Mouse (Mus musculus) forebrain, embryonic 15.5 days (tissue): ENCODE measurements at regions not wholly inside any gene's neighbourhood (a gene's known extent, or its start where the extent isn't known, plus 50 kb on each side); places are given as distances from the start of the nearest gene placed in this dataset.

ENCODE experiments used
- ATAC-seq: fragments of 200-750 bp; cut with Nextera tagmentation; replicated peaks from 2 replicates; pipeline ENCODE4 v1.8.0; 2017; ENCODE audit warnings: mild to moderate bottlenecking, moderate TSS enrichment, moderate library complexity
- H3K27ac ChIP-seq: fragments of 300-500 bp; sonication (generic); replicated peaks from 2 replicates; pipeline ENCODE4 v1.5.1; 2015; ENCODE audit warnings: mild to moderate bottlenecking, inconsistent platforms
- H3K27me3 ChIP-seq: fragments of 300-500 bp; sonication (generic); 2 replicates; pipeline ENCODE4 v1.6.1; 2015; ENCODE audit warnings: inconsistent platforms
- H3K36me3 ChIP-seq: fragments of 300-500 bp; sonication (generic); 2 replicates; pipeline ENCODE4 v1.6.1; 2015; ENCODE audit warnings: mild to moderate bottlenecking, inconsistent platforms
- H3K4me1 ChIP-seq: fragments of 300-500 bp; sonication (generic); 2 replicates; pipeline ENCODE4 v1.6.1; 2015; ENCODE audit warnings: inconsistent platforms
- H3K4me2 ChIP-seq: fragments of 300-500 bp; sonication (generic); replicated peaks from 2 replicates; pipeline ENCODE4 v1.6.1; 2015; ENCODE audit warnings: mild to moderate bottlenecking, inconsistent platforms
- H3K4me3 ChIP-seq: fragments of 300-500 bp; sonication (generic); 2 replicates; pipeline ENCODE4 v1.5.1; 2015; ENCODE audit warnings: mild to moderate bottlenecking, inconsistent platforms
- H3K9ac ChIP-seq: fragments of 300-500 bp; sonication (generic); replicated peaks from 2 replicates; pipeline ENCODE4 v1.6.1; 2015; ENCODE audit warnings: mild to moderate bottlenecking, inconsistent platforms
- H3K9me3 ChIP-seq: fragments of 300-500 bp; sonication (generic); 2 replicates; pipeline ENCODE4 v1.6.1; 2016; ENCODE audit warnings: inconsistent platforms
- whole genome bisulfite sequencing: fragments of 180-500 bp; shearing (Covaris S2); methylation state at CpG from one replicate; pipeline ENCODE4 v1.1.7; 2015; ENCODE audit warnings: mixed read lengths; 5-methylcytosine and 5-hydroxymethylcytosine counted together

DNA sequence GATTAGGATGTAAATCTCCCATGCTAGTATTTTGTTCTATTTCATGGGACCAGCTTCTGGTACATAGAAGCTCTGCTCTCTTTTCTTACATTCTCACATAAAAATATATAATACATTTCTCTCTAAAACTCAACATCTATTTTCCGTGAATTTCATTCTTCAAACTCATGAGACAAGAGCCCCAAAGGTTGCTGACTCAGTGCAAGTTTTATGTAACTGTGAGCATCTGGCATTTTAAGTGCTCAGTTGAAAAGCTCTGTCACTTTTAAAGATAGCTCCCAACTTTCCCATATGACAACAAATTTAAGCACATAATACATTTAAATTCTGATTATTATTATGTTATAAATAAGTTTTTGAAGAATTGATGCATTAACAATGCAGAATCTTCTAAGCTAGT is 268.5 kb downstream of the AW209491 start:
- H3K4me1 ChIP-seq, result no peaks in the 10 kb centered on the region
- no peak overlapping the region for H3K4me2 ChIP-seq
- H3K27me3 ChIP-seq, result no peaks in the 10 kb centered on the region
- H3K36me3 ChIP-seq, result no peaks in the 10 kb centered on the region
- no peak overlapping the region for H3K27ac ChIP-seq
- no peak overlapping the region for H3K9ac ChIP-seq
- WGBS, result 88% methylated on average over 1 of the region's 1 CpGs
- H3K9me3 ChIP-seq, result no peaks in the 10 kb centered on the region
- no peak overlapping the region for H3K4me3 ChIP-seq
- ATAC-seq, result no peak

DNA sequence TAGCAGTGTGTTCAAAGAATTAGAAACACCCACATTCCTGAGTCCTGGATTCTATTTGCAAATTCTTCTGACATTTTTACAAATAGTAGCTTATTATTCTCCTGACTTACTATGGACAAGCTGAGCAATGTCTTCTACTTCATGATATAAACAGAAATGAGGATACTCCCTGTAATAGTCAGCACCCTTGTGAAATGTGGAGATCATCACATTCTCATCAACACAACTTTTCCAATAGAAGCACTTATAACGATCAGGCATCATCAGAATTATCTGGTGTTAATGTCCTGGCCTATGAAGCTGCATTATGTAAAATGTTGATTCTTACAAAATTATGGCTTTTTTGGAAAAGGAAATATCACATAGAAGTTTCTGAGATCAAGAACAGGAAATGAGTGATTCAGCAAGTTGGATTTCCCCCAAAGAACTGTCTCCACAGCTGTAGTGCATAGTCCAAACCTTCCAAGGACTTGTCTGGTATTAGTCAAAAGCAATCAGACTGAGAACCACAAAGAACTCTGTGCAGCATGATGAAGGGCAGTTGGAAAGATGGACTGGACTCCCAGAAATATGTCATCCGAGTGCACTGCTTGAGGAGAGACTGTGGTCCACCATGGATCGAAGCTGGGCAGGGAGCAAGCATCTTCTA is 300.3 kb downstream of the AW209491 start:
- 93% methylated on average over 3 of the region's 3 CpGs for WGBS
- H3K9me3 ChIP-seq, result no peaks in the 10 kb centered on the region
- no peak overlapping the region for H3K4me3 ChIP-seq
- H3K9ac ChIP-seq, result no peak overlapping the region
- no peaks in the 10 kb centered on the region for H3K36me3 ChIP-seq
- no peaks in the 10 kb centered on the region for H3K4me1 ChIP-seq
- no peak overlapping the region for H3K4me2 ChIP-seq
- no peak for ATAC-seq
- no peak overlapping the region for H3K27ac ChIP-seq
- no peaks in the 10 kb centered on the region for H3K27me3 ChIP-seq

DNA sequence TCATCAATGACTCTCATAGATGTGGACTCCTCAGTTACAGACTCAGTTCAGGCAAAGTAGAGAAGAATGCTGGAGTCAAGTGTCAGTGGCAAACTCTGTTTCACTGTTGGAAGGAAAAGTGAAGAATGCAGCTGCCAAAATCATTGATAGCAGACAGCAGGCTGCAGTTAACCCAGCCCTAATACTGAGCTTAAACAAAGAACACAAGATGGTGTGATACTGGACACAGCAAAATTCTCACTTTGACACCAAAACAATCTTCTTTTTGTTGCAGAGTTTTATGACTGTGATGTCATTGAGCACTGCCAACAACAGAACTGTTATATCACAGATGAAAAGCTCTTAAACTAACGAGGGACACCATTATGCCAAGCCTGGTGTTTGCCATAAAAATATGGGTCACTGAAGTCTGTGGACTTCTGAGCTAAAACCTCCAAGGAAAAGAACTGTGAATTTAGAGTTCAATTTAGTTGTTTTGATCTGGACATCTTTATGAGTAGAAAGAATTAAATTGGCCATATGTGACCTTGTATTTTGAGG is 336.3 kb downstream of the AW209491 start:
- Histone ChIP-seq H3K9ac (no peak overlapping the region), H3K4me1 (no peaks in the 10 kb centered on the region), H3K27me3 (no peaks in the 10 kb centered on the region), H3K4me2 (no peak overlapping the region), H3K9me3 (no peaks in the 10 kb centered on the region), H3K4me3 (no peak overlapping the region), H3K36me3 (no peaks in the 10 kb centered on the region), H3K27ac (no peak overlapping the region)
- no peak for ATAC-seq
- 11% methylated on average over 1 of the region's 1 CpGs for WGBS

DNA sequence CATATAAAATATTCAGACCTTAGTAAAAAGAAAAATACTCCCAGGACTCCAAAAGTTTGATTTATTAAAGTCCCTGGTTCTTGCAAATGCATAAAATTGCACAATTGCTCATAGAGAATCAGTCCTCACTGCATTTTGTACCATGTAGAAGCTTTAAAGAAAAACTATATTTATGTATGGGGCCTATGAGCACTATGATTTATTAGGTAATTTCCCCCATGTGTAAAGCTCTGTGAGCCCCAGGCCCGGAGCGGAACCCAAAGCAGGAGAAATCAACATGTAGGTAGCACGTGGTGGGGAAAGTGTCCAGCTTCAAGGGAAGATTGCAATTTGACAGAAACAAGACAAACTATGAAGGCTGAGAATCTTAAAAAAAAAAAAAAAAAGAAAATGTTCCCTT is 372.7 kb downstream of the AW209491 start:
- 97% methylated on average over 3 of the region's 3 CpGs for WGBS
- H3K4me3 ChIP-seq, result no peak overlapping the region
- H3K4me1 ChIP-seq, result no peaks in the 10 kb centered on the region
- H3K4me2 ChIP-seq, result no peak overlapping the region
- H3K27ac ChIP-seq, result no peak overlapping the region
- no peaks in the 10 kb centered on the region for H3K9me3 ChIP-seq
- no peaks in the 10 kb centered on the region for H3K27me3 ChIP-seq
- no peaks in the 10 kb centered on the region for H3K36me3 ChIP-seq
- H3K9ac ChIP-seq, result no peak overlapping the region
- ATAC-seq, result no peak

DNA sequence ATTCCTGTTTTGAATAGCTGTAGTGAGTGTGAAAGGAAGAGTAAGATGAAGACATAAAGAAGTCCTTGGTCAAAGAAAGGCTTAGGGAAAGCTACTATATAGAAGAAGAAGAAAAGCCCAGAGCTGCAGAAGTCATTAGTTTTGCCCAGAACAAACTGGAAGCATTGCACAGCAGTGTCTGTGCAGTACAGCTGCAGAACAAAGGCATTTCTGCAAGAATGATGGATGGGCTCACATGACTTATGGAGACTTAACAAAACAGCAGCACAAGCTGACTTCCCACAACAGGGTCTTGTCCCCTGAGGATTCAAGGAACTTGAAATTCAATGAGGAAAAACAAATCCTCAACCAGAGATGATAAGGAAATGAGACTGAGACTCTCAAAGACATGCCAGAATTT is 381.7 kb downstream of the AW209491 start:
- Histone ChIP-seq H3K27ac (no peak overlapping the region), H3K27me3 (no peaks in the 10 kb centered on the region), H3K9ac (no peak overlapping the region), H3K4me1 (no peaks in the 10 kb centered on the region), H3K9me3 (no peaks in the 10 kb centered on the region), H3K4me2 (no peak overlapping the region), H3K4me3 (no peak overlapping the region), H3K36me3 (no peaks in the 10 kb centered on the region)
- ATAC-seq, result no peak

DNA sequence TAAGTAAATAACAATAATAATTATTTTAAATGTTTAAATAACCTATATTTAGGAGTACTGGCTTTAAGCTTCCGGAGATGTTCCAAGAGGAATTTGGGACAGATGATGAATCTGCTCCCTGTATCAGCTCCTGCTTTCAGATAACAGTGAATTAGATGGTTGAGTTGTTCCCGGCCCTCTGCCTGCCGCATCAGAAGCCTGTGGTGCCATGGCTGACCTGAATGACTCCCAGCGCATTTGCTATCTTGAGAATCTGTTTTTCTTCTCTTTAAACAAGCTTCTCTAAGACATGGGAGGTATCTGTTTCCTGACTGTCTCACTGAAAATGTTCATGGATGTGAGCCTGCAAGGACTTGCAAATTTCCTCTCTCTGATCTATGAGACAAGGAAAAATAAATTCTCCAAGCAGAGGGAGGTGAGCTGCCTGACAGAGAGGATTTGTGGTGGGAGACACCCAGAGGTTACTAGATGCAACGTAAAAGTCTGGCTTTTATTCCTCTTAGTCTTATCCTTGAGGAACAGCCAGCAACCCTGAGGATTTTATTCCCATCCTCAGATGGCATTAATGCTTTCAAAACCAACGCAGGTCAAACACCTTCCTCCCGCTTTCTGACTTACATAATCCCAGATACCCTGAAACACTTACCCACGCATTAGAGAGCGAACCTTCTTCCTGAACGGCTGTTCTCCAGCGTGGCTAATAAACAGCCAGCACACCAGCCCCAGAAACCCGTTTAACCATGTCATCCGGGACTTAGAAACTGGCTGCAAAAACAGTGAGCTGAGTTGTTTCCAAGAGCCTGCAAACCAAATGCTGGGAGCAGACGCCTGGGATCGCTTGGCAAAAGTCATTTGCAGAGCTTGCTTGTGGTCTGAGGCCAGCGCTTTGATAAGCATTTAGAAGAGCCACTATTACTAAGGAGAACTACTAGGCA is 389.1 kb downstream of the AW209491 start:
- ATAC-seq, result no peak
- H3K4me1 ChIP-seq, result no peaks in the 10 kb centered on the region
- no peaks in the 10 kb centered on the region for H3K27me3 ChIP-seq
- no peak overlapping the region for H3K4me2 ChIP-seq
- H3K36me3 ChIP-seq, result no peaks in the 10 kb centered on the region
- WGBS, result 71% methylated on average over 16 of the region's 16 CpGs
- no peaks in the 10 kb centered on the region for H3K9me3 ChIP-seq
- H3K9ac ChIP-seq, result no peak overlapping the region
- no peak overlapping the region for H3K4me3 ChIP-seq
- H3K27ac ChIP-seq, result no peak overlapping the region

DNA sequence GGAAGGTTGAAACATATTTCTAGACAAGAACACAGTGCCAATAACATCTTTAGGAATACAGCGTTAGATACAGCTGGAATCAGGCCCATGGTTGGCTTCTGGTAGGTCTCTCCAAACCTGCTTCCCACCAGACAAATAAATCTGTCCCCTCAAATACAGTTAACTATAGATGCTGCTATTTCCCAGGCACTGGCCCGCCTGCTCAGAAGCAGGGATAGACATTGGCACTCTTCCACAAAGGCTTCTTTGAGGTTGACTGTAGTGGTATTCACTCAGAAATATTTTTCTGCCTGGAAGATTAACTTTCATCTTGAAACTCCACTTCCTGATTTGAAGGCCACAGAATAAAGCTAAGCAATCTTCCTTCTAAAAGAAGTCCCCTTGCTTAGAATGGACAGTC is 396.6 kb downstream of the AW209491 start:
- no peaks in the 10 kb centered on the region for H3K9me3 ChIP-seq
- H3K4me2 ChIP-seq, result no peak overlapping the region
- no peak for ATAC-seq
- H3K9ac ChIP-seq, result no peak overlapping the region
- WGBS, result 86% methylated on average over 2 of the region's 2 CpGs
- no peaks in the 10 kb centered on the region for H3K36me3 ChIP-seq
- H3K27ac ChIP-seq, result no peak overlapping the region
- no peak overlapping the region for H3K4me3 ChIP-seq
- H3K4me1 ChIP-seq, result no peaks in the 10 kb centered on the region
- no peaks in the 10 kb centered on the region for H3K27me3 ChIP-seq

DNA sequence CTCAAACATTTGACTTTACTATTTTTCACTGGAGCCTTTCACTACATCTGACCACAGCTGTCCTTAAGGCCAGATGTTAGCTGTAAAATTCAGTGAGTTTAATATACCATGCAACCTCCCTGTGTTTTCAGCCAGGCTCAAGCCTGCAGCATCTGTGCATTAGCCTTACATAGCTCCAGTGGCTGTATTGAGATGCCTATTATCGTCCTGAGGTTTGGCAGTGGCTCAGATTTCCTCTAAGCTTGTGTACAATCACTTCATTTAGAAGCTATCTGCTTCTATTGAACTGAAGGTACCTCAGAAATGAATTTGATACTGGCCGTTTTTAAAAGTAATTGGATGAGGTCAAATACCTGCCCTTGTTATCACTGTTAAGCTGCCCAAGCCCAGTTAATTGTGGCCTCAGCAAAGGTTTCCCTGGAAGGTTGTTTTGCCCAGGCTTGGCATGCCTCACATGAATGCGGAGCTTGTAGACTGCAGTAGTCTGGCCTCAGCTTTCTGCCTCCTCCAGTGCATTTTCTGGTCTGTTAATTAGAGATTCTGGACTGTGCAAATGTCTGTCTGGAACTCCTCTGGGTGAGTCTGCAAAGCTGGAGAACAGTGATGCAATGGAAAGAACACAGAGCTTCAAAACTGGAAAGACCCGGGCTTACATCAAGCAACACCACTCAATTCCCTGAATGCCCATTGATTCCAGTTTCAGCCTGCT is 410.2 kb upstream of the Gli3 start:
- Histone ChIP-seq H3K4me3 (no peak overlapping the region), H3K4me2 (no peak overlapping the region), H3K4me1 (peaks cover 7% of the 10 kb centered on the region; the same call in 1 of the 2 replicates), H3K9me3 (no peaks in the 10 kb centered on the region), H3K27me3 (no peaks in the 10 kb centered on the region), H3K9ac (no peak overlapping the region), H3K27ac (no peak overlapping the region), H3K36me3 (no peaks in the 10 kb centered on the region)
- WGBS, result 6% methylated on average over 4 of the region's 4 CpGs
- ATAC-seq, result peak; percentile 81

DNA sequence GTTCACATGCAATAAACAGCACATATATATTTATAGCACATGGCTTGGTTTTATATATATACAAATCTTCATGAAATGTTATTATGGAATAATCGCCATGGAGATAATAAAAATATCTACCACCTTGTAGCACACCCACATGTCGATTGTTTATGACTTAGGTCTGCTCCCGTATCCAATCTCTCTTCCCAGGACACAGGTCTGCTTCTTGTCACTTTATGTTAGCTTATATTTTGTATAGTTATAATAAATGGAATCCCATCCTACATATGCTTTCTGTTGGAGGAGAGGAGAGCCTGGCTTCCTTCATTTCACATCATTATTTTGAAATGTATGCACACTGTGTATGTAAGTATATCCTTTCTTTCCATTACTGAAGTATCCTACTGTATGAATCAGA is 408.3 kb upstream of the Gli3 start:
- H3K4me2 ChIP-seq, result no peak overlapping the region
- no peak for ATAC-seq
- no peak overlapping the region for H3K9ac ChIP-seq
- H3K9me3 ChIP-seq, result no peaks in the 10 kb centered on the region
- H3K27ac ChIP-seq, result no peak overlapping the region
- no peaks in the 10 kb centered on the region for H3K27me3 ChIP-seq
- H3K4me3 ChIP-seq, result no peak overlapping the region
- 95% methylated on average over 3 of the region's 3 CpGs for WGBS
- H3K4me1 ChIP-seq, result peaks cover 7% of the 10 kb centered on the region; the same call in 1 of the 2 replicates
- H3K36me3 ChIP-seq, result no peaks in the 10 kb centered on the region

DNA sequence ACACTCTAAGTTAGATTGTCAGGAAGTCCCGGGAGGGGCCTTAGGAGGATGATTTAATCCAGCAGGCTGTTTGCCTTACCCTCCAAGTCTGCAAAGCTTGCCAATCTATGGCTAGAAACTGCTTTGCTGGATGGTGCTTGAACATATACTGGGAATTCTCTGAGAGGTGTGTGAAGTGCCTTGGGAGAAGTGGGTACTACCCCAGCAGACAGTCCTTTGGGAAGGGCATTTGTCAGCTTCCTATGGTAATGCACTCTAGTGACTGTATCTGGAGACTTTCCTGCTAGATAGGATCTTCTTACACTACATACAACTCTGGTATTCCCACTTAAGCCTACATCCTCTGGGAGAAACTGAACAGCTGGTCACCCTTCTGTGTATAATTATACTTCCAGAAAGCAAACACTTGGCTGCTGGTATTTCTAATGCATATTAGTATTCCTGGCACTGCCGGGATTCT is 384.4 kb upstream of the Gli3 start:
- Histone ChIP-seq H3K4me3 (no peak overlapping the region), H3K4me1 (no peaks in the 10 kb centered on the region), H3K9me3 (no peaks in the 10 kb centered on the region), H3K36me3 (no peaks in the 10 kb centered on the region), H3K9ac (no peak overlapping the region), H3K27ac (0 out of 2 replicates have a peak overlapping the region, but pooled peaks have one; percentile 1), H3K4me2 (no peak overlapping the region), H3K27me3 (no peaks in the 10 kb centered on the region)
- peak; percentile 91 for ATAC-seq
- WGBS, result 64% methylated on average over 2 of the region's 2 CpGs

DNA sequence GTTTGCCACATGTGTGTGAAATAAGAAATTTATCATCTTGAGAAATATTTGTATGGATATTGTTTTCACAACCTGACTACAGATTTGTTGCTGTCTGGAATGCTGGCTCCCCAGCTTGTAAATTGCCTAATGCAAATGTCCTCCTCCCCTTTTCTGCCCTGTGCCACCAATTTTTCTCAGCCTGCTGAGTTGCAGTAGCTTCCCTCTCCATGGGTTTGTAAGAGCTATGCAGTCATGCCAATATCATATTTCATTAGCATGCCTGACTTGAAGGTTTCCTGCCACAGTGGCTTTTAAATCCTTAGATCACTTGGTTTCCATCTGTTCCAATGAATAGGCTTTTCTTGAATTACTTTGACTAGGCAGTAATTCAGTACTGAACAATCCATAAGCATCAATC is 383.9 kb upstream of the Gli3 start:
- Histone ChIP-seq H3K36me3 (no peaks in the 10 kb centered on the region), H3K4me3 (no peak overlapping the region), H3K27me3 (no peaks in the 10 kb centered on the region), H3K4me1 (no peaks in the 10 kb centered on the region), H3K27ac (no peak overlapping the region), H3K9ac (no peak overlapping the region), H3K4me2 (no peak overlapping the region), H3K9me3 (no peaks in the 10 kb centered on the region)
- ATAC-seq, result peak; percentile 73
